Mouse (Mus musculus): ENCODE measurements at regions not wholly inside any gene's neighbourhood (a gene's known extent, or its start where the extent isn't known, plus 50 kb on each side); places are given as distances from the start of the nearest gene placed in this dataset.
A peak's percentile ranks its signal among the peaks of the same experiment; 100 is the strongest.
"Not testable (repeated sequence)": the region's sequence is repeated elsewhere in the genome, so short reads cannot be mapped to it uniquely, and the experiment has no call there.

DNA sequence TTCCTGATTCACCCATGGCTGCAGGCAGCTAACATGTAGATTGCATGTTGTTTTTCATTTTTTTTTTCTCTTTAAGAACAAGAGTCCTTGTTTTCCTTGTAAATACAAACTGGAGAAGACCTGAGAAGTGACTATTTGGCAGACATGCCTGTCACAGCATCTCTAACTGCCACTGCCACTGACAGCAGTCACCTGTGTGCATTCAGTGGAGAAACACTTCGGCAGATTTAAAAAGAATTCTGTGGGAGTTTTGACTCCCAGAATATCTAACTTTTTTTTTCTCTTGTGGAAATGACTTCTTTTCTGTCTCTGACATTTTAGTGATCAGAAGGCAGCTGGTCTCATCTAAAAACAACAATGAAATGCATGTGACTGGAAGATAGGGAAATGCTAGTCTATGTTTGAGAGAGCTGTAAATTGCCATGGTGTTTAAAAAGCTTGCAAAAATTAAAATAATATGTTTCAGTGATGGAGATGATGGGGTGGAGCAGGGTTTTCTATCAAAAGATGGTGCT, 526.0 kb upstream of the Agtr1b start:
- DNase-seq, result no peak
- intact Hi-C loops (cut with DNase I), result no loop called here

DNA sequence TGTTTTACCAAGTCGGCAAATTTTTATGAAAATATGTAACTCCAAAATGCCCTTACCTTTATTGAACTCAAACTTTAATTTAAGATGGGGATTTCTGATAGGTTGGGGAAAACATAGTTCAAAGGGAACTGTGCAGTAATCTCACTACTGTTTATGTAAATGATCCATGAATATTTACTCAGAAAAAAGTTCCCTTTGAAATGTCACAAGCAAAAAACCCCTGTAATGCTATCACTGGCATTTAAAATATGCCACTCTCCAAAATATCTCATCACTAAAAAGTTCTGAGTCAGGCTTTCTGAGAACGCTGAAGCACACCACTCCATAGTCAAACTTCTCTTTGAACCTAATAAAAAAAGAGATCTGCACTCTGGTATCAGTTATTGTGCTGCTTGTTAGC, 497.3 kb upstream of the Agtr1b start:
- intact Hi-C loops (cut with DNase I), result no loop called here

DNA sequence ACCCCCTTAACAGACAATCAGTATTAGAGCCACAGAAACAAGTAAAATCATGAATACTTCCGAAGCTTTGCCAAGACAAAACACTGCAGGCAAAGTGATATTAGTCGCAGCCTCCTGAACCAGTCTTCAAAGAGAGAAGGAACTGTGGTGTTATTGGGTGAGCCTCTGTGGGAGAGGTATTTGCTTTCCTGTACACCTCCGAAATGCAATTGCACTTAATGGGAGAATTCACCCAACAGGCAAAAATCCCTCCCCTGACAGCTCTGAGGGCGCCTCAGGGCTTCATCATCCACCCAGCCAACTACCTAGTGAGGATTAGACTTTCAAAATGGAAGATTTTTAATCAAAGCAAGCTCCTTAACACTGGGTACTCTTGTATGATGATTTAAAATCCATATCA, 464.1 kb upstream of the Agtr1b start:
- no peak for DNase-seq
- intact Hi-C loops (cut with DNase I), result no loop called here

More for the DNA sequence above, 497.3 kb upstream of the Agtr1b start:
- DNase-seq, result no peak

DNA sequence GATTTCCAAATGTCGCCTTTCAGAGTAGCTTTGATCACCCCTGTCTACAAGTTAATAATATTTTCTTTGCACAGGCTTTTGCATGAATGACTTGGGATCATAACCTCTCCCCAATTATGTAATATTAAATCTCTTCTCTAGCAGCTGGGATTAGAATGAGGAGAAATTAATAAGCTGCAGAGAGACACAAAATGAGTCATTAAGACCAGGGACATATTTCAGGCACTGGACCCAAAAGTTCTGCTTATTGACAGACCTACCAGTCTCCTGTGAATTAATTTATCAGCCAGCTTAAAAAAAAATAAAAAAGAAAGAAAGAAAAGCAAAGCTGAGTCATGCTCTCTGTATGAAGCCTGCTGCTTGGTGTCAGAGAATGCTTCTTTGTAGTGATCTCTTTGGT, 462.4 kb upstream of the Agtr1b start:
- DNase-seq, result no peak
- intact Hi-C loops (cut with DNase I), result no loop called here

DNA sequence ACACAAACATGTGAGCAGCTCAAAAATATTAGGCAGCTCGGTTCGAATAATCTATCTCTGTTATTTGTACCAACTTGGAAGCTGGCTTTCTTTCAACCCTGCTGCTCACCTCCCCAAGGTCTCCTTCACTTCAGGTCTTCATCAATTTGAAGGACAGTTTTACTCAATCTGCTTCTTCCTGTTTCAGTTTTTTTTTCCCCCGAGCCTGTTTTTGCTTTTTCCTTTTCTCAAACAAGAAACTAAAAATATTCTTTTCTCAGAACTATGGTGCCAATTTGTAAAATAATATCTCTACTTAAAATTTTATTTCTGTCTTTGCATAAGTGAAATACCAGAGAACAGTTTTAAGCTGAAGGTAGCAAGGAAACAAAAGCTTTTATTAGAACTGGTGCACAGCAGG, 461.8 kb upstream of the Agtr1b start:
- DNase-seq, result no peak
- intact Hi-C loops (cut with DNase I), result no loop called here

DNA sequence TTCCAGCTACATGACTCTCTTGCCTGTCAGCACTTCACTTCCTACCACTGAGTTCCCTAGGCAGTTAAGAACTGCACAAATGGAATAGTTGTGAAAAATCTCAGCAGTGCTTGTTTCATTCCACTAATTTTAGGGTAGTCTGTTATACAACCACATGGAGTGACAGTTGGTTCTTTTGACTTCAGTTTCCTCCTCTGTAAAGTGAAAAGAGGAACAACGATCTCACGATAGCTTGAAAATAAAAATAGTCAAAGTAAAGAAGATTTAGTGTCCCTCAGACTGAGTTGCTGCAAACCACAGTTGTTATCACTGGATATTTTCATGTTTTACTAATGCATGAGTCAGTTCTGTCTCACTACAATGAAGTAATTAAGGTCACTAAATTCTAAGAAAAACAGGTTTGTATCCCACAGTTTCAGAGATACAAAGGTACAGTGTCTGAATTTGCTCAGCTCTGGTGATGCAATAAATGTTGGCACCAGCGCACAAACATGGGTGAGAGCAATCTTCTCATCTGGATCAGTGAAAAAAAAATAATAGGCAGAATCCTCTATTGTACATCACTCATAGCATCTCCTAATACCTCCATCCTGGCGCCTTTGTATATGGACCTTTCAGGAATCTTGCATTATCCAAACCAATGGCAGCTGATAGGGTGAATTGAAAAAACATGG, 458.8 kb upstream of the Agtr1b start:
- no peak for DNase-seq
- intact Hi-C loops (cut with DNase I), result no loop called here

DNA sequence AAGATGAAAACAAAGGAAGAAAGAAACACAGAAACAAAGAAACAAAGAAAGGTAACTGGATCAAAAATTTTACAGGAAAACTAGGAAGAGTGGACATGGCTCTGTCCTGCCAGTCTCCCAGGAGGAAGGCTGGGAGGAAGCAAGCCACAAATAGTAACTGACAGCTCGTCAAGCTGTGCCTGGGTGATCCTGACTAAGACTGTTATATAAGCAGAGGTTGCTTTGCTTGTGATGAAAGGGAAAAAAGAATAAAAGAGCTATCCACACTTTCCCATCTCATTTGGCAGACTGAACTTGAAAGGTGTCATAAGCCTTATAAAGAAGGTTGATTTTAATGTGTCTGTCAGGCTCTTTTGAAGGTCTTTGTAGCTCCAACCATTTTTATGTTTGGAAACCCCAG, 455.2 kb upstream of the Agtr1b start:
- intact Hi-C loops (cut with DNase I), result no loop called here
- peak; percentile 11 to 18 for DNase-seq

DNA sequence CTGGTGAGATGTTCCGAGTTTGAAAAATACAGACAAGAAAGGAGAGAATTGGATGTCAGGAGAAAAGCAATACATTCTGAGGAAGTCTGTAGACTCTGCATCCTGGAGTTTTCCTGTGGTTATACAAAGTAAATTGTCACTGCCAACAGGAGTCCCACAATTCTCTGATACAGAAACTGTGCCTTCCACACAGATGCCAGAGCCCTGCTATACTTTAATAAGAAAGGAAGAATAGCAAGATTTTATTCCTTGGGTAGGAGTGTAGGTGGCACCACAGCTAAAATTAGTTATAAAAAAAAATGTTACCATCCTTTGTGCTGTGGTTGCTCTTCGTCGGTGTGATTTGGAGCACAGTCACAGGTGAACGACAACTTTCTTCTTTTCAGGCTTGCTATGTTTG, 454.7 kb upstream of the Agtr1b start:
- intact Hi-C loops (cut with DNase I), result no loop called here
- no peak for DNase-seq

DNA sequence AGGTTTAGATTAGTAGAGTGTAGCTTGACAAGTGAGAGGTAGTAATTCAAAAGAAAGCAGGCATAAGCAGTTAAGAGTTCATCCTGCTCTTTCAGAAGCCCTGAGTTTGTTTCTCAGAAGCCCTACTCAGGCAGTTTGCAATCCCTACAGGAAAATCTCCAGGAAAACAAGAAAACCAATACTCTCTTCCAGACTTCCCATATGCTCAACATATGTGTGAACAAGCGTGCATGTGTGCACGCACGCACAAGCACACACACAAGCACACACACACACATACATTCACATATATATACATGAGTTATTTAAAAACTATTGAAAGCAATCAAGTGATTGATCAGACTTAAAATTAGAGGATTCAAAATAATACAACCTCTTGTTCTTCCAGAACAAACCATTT, 453.1 kb upstream of the Agtr1b start:
- intact Hi-C loops (cut with DNase I), result no loop called here
- DNase-seq, result no peak

DNA sequence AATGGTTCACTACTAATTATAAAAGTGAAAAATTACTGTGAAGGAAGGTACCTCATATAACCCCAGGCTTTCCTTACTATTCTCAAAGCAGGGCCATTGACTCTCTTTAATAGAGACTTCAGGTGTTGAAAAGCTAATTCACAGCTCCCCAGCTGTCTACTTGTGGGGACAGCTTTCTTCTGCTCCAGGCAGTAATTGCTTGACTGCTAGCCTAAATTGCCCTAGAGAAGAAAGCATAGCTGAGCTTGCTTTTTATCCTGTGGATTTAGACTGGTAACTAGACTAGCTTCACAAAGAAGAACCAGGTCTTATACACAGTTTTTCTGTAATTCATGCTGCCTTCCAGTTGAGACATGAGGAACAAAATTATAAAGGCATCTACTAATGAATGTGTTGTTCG, 452.6 kb upstream of the Agtr1b start:
- DNase-seq, result no peak
- intact Hi-C loops (cut with DNase I), result no loop called here

DNA sequence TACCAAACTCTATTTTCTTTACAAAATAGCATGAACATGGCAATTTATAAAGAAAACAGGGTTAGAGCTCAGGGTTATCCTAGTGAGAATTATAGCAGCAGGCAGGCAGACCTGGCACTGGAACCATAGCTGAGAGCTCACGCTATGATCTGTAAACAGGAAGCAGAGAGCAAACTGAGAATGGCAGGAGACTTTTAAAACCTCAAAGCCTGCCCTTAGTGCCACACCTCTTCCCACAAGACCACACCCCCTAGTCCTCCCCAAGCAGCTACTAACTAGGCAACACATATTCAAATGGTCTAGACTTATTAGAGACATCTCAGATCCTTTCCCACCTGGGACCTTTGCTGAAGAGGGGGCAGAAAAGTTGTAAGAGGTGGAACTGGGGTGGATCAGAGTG, 449.6 kb upstream of the Agtr1b start:
- intact Hi-C loops (cut with DNase I), result no loop called here
- DNase-seq, result no peak

DNA sequence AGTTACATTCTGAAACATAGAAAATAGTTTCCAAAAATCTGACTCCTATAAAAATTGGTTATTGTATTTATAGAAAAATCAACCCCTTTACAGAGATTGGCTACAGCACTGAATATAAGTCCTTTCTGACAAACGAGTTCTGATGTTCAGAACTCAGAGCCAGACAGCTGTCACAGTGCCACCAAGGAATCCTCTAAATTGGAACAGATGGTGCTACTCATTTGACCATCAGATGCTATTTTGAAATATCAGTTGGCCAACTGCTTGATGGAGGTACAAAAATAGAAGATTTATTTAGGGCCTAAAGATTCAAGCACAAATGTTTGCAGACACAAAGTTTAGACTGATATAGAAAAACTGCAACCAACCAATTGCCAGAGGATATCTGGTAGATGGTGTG, 427.3 kb upstream of the Agtr1b start:
- intact Hi-C loops (cut with DNase I), result no loop called here
- DNase-seq, result peak; percentile 4 to 20

DNA sequence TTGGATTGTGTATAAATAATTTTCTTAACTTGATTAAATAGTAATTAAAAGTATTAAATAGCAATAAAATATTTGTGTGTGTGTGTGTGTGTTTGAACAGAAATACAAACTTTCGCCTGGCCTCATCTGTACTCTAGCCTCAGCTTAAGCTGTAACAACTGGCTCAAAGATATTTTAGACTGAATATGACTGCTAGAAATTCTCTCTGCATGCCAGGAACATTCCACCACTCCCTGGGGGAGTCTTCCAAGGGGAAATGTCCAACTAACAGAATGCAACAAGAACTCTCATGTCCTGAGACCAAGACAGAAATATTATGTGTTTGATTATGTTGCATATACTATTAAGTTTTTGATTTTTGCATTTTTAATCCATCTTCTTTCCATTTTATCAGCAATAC, 425.5 kb upstream of the Agtr1b start:
- peak; percentile 34 to 46 for DNase-seq
- intact Hi-C loops (cut with DNase I), result no loop called here

DNA sequence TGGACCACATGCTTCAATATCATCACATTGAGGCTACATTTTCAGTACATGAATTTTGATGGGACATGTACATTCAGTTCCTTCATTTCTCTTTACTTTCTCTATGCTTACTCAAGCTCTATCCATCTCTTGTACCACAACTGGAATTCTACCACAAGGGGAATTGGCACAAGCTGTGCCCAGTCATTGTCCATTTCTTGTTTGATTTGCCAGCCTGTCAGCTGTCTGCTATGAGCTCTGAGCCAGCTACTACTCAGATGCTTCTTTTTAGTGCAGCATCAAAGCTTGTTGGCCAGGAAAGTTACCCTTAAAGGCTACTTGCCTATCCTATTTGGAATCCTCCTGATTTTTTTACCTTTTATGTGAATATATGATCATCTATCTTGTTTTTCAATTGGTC, 410.9 kb upstream of the Agtr1b start:
- no peak for DNase-seq
- intact Hi-C loops (cut with DNase I), result loop anchor here (5.0 kb wide), 1 partner anchor 34 kb away; no protein-coding TSS in a partner anchor

DNA sequence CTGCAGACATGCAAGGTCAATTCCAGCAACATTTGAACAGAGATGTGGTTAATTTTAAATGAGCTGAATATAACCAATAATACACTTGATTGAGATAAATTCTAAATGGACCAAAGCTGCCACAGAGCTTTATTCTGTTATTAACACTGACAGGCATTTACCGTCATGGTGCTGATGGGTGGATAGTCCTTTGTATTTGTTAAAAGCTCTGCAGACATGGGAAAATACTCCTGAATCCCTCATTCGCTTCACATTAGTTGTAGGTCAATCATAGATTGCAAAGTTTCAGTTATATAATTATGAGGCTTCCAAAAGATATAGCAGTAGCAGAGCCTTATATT, 410.0 kb upstream of the Agtr1b start:
- intact Hi-C loops (cut with DNase I), result loop anchor here (5.0 kb wide), 1 partner anchor 35 kb away; no protein-coding TSS in a partner anchor

DNA sequence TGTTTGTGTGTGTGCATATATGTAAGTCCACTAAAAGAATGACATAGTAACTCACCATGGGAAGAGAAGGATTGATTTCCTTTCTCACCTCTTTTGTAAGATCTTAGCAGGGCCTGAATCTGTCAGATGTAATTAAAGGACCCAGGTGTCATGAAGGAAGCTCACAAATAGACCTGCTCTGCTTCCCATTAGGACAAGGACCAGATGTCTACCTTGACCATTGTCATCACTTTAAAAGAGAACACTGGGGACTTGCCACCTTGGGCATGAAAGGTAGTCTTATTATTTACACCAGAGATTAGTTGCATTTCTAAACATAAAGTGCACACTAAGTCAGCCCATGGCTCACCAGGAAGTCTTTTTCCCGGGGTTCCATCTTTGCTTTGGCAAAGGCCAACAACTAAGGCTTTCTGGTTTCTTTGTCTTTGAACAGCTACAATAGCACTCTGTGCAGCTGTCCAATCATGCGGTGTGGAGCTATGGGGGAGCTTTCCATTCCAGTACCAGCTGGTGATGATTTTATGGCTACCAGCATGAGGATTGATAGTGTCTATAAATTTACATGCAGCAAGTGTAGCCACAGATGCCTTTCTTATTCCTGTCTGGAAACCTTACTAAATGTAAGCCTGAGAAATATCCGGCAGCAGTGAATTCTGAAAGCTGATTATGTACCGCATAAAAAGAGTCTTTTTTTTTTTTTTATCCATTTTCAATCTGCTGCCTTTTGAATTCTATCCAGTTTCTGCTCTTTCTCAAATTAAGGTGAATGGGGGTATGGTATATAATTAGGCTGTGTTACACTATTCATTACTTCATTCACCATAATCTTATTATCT, 409.4 kb upstream of the Agtr1b start:
- intact Hi-C loops (cut with DNase I), result loop anchor here (5.0 kb wide), 1 partner anchor 36 kb away; no protein-coding TSS in a partner anchor

More for the DNA sequence above, 410.0 kb upstream of the Agtr1b start:
- no peak for DNase-seq

DNA sequence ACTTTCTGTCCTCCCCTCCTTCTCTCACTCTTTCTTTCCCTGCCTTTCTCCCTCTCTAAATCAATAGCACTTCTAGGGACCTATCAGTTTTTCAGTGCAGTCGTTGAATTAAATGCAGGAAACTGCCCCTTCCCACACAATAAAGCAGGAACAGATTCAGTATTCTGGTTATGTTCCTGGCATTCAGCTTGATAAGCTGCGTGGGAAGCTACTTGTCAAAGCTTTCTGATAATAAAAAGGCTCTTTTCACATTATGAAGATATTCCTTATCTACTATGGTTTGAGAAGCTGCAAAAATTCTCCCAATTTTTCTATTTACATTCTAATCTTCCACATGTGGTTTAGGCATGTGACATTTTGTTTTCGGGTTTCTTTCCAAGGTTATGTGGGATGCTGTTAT, 367.3 kb upstream of the Agtr1b start:
- no peak for DNase-seq
- intact Hi-C loops (cut with DNase I), result no loop called here

More for the DNA sequence above, 409.4 kb upstream of the Agtr1b start:
- DNase-seq, result no peak

DNA sequence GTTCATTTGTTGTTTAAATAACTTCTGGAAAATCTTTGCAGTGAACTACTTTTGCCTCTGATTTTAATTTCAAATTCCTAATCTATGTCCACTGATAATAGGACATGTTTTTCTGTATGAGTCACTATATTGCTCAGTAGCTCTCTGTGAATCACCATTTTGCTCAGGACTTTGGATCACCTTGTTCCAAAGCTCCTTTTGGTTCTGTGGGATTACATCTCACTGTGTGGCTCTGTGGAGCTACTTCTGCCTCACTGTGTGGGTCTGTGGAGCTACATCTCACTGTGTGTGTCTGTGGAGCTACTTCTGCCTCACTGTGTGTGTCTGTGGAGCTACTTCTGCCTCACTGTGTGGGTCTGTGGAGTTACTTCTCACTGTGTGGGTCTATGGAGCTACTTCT, 365.0 kb upstream of the Agtr1b start:
- DNase-seq, result no peak
- intact Hi-C loops (cut with DNase I), result no loop called here

DNA sequence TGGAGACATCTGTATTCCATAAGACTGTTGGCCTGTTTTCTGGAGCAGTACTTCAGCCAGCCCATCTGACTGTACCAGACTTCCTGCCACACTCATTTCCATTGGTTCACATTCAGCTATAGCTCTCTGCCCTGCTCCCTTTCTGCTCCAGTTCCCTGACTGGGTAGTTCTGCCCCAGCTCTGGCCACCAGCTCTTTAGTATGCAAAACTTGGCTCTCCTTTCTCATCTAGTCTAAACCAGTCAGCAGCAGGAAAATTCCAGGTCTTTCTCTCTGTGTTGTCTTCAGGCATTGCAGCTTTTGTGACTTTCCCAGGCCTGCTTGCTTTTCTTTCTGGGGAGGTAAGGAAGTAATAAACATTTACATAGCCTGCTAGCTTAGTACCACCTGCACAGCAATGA, 363.5 kb upstream of the Agtr1b start:
- no peak for DNase-seq
- intact Hi-C loops (cut with DNase I), result no loop called here

DNA sequence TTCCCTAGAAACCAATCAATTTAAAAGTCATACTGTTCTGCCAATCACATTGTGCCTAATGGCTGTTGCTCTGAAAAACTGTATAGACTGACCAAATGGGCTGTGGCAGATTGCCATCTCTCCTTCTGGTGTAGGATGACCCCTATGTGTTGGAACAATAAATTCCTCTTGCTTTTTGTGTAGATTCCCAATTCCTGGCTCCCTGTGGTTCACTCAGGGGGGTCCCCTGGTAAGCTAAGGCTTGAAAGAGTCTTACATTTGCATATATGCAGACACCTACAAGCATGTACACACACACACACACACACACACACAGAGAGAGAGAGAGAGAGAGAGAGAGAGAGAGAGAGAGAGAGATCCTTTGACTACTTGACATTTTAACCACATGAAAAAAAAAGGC, 362.8 kb upstream of the Agtr1b start:
- intact Hi-C loops (cut with DNase I), result not testable (repeated sequence)

DNA sequence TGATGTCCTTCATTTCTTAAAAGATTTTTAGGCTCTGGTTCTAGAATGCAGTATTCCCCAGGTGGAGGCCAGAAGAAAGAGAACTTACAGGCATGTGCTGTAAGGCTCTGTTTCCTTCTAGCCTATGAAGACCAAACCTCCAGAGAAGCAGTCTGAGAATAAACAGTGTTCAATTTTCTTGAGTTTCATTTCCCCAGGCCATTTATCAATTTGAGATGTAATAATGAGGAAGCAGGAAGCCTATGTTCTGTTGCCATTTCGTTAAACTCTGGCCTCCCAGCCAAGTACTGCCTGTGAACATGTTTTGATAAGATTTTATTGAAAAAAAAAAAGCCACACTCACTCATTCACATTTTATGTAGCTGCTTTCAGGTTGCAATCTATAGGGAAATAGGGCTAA, 347.7 kb upstream of the Agtr1b start:
- no peak for DNase-seq
- intact Hi-C loops (cut with DNase I), result no loop called here

More for the DNA sequence above, 362.8 kb upstream of the Agtr1b start:
- DNase-seq, result not testable (repeated sequence)

DNA sequence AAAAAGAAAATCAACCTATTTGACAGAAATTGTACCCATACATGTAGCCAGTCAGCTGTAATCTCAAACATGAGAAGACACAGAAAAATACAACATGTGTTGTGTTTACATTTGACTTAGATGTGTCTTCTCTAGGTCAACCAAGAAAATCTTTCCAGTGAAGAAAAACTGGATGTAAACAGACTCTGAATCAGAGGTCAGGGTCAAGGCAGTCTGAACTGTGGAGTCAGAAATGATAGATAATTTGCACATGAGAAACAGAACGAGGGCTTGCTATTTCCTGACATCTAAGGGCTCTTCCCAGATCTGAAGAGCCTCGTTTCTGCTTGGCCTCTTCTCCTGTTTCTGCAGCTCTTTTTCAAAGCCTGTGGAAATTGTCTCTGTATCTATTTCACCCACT, 342.7 kb upstream of the Agtr1b start:
- DNase-seq, result no peak
- intact Hi-C loops (cut with DNase I), result no loop called here

All from heart, postnatal 36 days (tissue).